Mouse (Mus musculus): Measurements from ENCODE around the gene Syn2. TPM values are rescaled to one million over a fixed set of nuclear protein-coding genes. Genes with fewer than 3 reads are reported as not detected.

Syn2 gene
- polyA plus RNA-seq, 1 experiment from 2014 or later, result 23.0 TPM

DNA sequence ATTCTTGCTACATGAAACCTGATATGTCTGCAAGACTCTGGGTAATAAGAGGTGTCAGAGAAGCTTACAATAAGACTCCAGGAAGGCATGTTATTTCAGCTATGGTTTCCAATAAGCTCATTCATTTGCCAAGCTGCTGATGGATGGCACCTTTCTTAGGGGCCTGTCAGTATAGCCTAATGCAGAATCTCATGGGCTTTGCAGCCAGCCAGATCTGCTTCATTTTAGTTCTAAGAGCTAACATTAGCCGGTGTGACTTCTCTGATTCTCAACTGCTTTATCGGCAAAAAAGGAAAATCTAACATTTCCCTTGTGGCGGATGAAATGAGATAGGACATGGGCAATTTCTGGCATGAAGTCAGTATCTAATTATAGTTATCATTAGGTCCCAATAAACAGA, 7.9 kb upstream of the Syn2 start:
- Histone ChIP-seq H3K36me3 (no peaks in the 10 kb centered on the region), H3K9ac (no peak overlapping the region), H3K4me2 (replicated peaks) (peak overlapping the region; percentile 21; the same call in 1 of the 2 replicates), H3K27ac (0 out of 2 replicates have a peak overlapping the region, but pooled peaks have one; percentile 28), H3K4me3 (no peak overlapping the region), H3K9me3 (no peaks in the 10 kb centered on the region), H3K27me3 (replicated peaks) (no peaks in the 10 kb centered on the region), H3K4me1 (peaks cover 33% of the 10 kb centered on the region)
- WGBS, result 75% methylated on average over 3 of the region's 3 CpGs
- ATAC-seq (ENCODE audit: low FRiP score, low read depth), result no peak

DNA sequence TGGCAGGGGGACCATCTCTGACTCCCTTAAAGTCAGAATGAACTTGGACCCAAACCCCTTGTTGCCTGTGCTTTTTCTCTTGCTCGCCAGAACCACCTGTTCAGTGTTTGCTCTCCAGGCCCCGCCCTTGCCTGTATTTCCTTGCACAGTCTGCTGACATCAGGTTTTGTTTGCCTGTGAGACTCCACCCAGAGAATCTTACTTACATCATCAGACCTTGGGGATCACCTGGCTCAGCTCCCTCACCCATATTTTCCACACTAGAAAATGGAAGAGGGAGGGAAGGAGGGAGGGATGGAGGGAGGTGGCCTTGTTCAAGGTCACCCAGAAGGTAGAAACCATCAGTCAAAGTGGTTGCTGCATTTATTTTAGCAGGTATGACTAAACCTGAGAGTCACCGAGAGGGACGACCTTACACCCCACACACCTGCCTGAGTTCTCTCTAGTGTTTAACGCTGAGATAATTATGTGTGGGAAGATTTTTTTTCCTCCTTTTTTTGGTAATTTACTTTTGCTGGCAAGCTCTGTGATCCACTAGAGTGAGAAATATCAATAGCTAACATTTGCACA, 7.4 kb upstream of the Syn2 start:
- no peak for ATAC-seq (ENCODE audit: low FRiP score, low read depth)
- no peak overlapping the region for H3K27ac ChIP-seq
- 86% methylated on average over 5 of the region's 5 CpGs for WGBS
- no peak overlapping the region for H3K4me3 ChIP-seq
- H3K9ac ChIP-seq, result no peak overlapping the region
- H3K36me3 ChIP-seq, result no peaks in the 10 kb centered on the region
- H3K4me2 ChIP-seq (replicated peaks), result no peak overlapping the region
- H3K4me1 ChIP-seq, result peaks cover 33% of the 10 kb centered on the region
- no peaks in the 10 kb centered on the region for H3K27me3 ChIP-seq (replicated peaks)
- no peaks in the 10 kb centered on the region for H3K9me3 ChIP-seq

DNA sequence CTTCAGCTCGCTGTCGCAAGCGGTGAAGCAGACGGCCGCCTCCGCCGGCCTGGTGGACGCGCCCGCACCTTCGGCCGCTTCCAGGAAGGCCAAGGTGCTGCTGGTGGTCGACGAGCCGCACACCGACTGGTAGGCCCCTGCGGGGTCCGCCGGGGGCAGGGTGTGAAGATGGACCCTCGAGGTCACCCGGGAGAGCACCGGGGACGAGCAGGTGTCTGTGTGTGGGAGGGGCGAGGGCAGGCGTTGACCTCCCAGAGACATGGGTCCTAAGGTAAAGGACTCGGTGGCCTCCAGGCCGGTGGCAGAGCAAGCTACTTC, 589 bp downstream of the Syn2 start:
- Histone ChIP-seq H3K27ac (0 out of 2 replicates have a peak overlapping the region, but pooled peaks have one; percentile 1), H3K9ac (peak overlapping the region; percentile 72), H3K9me3 (no peaks in the 10 kb centered on the region), H3K4me3 (peak overlapping the region; percentile 61), H3K27me3 (replicated peaks) (peaks cover 18% of the 10 kb centered on the region), H3K4me1 (peaks cover 9% of the 10 kb centered on the region; the same call in 1 of the 2 replicates), H3K4me2 (replicated peaks) (peak overlapping the region; percentile 79), H3K36me3 (no peaks in the 10 kb centered on the region)
- WGBS, result 2% methylated on average over 27 of the region's 27 CpGs
- no peak; the same call in 1 of the 2 replicates for ATAC-seq (ENCODE audit: low FRiP score, low read depth)

DNA sequence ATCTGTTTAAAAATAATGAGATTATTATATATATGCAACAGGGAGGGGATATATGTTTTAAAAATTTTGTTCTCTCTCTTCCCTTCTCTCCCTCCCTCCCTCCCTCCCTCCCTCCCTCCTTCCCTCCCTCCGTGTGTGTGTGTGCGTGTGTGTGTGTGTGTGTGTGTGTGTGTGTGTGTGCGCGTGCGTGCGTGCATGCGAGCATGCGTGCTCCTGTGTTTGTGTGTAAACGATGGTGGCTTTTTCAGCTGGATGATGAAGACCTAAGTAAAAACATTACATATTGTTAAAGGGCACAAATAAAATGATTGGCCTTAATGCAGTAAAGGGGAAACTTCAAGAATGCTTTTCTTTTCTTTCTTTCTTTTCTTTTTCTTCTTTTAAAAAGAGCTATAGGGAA, 1.5 kb downstream of the Syn2 start:
- no peak for ATAC-seq (ENCODE audit: low FRiP score, low read depth)
- Histone ChIP-seq H3K9ac (no peak overlapping the region), H3K4me1 (peaks cover 9% of the 10 kb centered on the region; the same call in 1 of the 2 replicates), H3K4me2 (replicated peaks) (peak overlapping the region; percentile 79; the same call in 1 of the 2 replicates), H3K27ac (no peak overlapping the region), H3K27me3 (replicated peaks) (peaks cover 18% of the 10 kb centered on the region), H3K36me3 (no peaks in the 10 kb centered on the region), H3K9me3 (no peaks in the 10 kb centered on the region), H3K4me3 (no peak overlapping the region)
- WGBS, result 88% methylated on average over 4 of the region's 9 CpGs

DNA sequence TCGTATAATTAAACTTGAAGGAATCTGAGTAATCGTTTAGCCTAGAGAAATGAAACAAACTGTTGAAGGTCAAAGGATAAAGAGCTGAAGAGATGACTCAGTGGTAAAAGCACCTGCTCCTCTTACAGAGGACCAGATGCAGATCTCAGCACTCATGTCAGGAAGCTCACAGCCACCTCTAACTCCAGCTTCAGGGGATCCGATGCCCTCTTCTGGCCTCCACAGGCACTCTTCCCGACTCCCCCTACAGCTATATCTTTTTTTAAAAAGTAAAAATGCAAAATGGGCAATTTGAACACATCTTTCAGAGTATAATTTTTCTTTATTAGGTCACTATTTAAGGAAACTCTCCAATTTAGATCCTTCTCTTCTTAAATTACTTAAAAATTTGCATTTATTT, 6.7 kb downstream of the Syn2 start:
- Histone ChIP-seq H3K4me3 (no peak overlapping the region), H3K27ac (no peak overlapping the region), H3K9ac (no peak overlapping the region), H3K4me1 (no peaks in the 10 kb centered on the region), H3K27me3 (replicated peaks) (peaks cover 10% of the 10 kb centered on the region; the same call in 1 of the 2 replicates), H3K9me3 (no peaks in the 10 kb centered on the region), H3K4me2 (replicated peaks) (no peak overlapping the region), H3K36me3 (no peaks in the 10 kb centered on the region)
- no peak for ATAC-seq (ENCODE audit: low FRiP score, low read depth)
- WGBS, result 59% methylated on average over 4 of the region's 4 CpGs

DNA sequence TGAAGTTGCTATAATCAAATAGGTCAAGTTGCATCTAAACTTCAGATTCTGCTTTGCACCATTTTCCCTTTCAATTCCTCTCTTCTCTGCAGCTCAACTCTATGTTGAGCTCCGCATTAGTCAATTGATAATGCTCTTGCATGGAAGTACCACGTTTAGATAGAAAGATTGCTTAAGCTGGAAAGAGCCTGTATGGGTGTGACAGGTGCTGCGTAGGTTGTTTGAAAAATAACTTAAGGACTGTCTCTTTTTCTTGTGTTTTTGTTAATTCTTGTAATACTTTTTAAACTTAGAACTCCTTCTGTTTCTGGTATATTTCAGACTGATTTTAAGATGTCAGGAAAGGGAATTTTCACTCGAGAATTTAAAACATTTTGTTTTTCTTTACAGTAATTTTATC, 26.5 kb downstream of the Syn2 start:
- no peak overlapping the region for H3K9ac ChIP-seq
- ATAC-seq (ENCODE audit: low FRiP score, low read depth), result no peak
- H3K4me1 ChIP-seq, result no peaks in the 10 kb centered on the region
- WGBS, result 73% methylated on average over 4 of the region's 4 CpGs
- H3K4me2 ChIP-seq (replicated peaks), result no peak overlapping the region
- no peak overlapping the region for H3K4me3 ChIP-seq
- H3K9me3 ChIP-seq, result no peaks in the 10 kb centered on the region
- H3K36me3 ChIP-seq, result no peaks in the 10 kb centered on the region
- no peak overlapping the region for H3K27ac ChIP-seq
- H3K27me3 ChIP-seq (replicated peaks), result no peaks in the 10 kb centered on the region

DNA sequence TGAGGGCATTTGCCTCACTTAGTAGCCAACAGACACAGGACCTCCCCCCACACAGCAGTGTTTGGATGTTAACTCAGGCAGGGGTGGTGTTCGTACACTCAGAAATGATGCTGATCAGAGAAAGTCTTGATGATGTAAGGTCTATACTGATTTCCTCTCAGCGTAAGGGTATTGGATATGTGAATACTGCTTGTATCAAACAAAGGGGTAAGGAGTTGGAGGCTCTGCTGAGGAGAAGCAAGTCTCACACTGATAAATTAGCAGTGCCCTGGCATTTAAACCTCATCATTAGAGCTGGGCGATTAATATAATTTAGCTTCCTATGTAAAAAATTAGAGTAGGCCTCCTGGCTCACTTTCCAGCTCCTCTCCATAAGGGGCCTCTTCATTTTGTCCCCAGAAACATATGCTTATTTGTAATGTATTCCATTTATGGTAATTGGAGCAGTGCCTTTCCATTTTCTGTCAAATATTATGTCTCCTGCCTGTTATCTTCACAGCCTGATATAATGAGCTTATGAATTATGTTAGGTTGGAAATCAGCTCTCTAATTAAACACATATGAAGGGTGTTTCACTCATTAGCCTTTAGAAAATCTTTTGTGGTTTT, 31.3 kb downstream of the Syn2 start:
- no peak overlapping the region for H3K9ac ChIP-seq
- no peaks in the 10 kb centered on the region for H3K9me3 ChIP-seq
- H3K27ac ChIP-seq, result no peak overlapping the region
- H3K36me3 ChIP-seq, result no peaks in the 10 kb centered on the region
- ATAC-seq (ENCODE audit: low FRiP score, low read depth), result no peak
- H3K4me1 ChIP-seq, result no peaks in the 10 kb centered on the region
- no peak overlapping the region for H3K4me3 ChIP-seq
- no peaks in the 10 kb centered on the region for H3K27me3 ChIP-seq (replicated peaks)
- H3K4me2 ChIP-seq (replicated peaks), result no peak overlapping the region
- WGBS, result 88% methylated on average over 3 of the region's 3 CpGs

DNA sequence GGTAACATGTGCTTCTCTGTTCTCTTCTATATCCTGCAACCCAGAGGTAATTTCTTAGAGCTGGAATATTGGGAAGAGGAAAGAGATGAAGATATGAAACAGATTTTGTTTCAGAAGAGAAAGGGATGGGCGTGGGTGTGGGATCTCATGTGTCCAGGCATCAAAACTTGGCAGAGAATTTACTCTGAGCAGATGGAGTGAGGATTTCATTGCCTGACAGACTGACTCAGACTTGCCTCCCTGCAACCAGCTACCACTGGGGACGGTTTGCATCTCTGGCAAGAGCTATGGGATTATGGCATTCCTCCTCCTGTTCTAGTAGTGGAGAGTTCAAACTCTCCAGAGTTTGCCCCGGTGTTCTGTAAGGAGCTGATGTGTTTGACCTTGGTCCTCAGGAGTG, 34.2 kb downstream of the Syn2 start:
- Histone ChIP-seq H3K27ac (no peak overlapping the region), H3K4me3 (no peak overlapping the region), H3K4me1 (no peaks in the 10 kb centered on the region), H3K36me3 (no peaks in the 10 kb centered on the region), H3K4me2 (replicated peaks) (no peak overlapping the region), H3K9me3 (no peaks in the 10 kb centered on the region), H3K9ac (no peak overlapping the region), H3K27me3 (replicated peaks) (no peaks in the 10 kb centered on the region)
- WGBS, result 63% methylated on average over 3 of the region's 3 CpGs
- ATAC-seq (ENCODE audit: low FRiP score, low read depth), result no peak

DNA sequence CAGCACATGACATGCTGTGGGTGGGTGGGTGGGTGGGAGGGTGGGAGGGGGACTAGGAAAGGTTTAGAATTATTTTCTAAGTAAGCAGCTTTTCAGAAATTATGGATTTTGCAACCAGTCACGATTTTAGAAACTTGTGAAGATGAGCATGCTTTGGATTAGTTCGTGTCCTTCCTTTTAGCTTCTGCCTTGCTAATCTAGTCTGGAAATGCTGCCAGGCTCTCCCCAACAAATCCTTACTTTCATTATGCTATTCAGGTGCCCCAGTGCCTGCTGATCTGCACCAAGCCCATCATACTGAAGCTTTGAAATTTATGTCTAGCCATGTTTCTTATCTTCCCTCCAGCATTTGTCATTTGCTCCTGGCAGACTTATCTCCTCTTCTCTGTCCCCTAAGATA, 34.8 kb downstream of the Syn2 start:
- Histone ChIP-seq H3K27ac (no peak overlapping the region), H3K4me2 (replicated peaks) (no peak overlapping the region), H3K36me3 (no peaks in the 10 kb centered on the region), H3K27me3 (replicated peaks) (no peaks in the 10 kb centered on the region), H3K9ac (no peak overlapping the region), H3K4me1 (no peaks in the 10 kb centered on the region), H3K4me3 (no peak overlapping the region), H3K9me3 (no peaks in the 10 kb centered on the region)
- no peak for ATAC-seq (ENCODE audit: low FRiP score, low read depth)
- WGBS, result 70% methylated on average over 2 of the region's 2 CpGs

DNA sequence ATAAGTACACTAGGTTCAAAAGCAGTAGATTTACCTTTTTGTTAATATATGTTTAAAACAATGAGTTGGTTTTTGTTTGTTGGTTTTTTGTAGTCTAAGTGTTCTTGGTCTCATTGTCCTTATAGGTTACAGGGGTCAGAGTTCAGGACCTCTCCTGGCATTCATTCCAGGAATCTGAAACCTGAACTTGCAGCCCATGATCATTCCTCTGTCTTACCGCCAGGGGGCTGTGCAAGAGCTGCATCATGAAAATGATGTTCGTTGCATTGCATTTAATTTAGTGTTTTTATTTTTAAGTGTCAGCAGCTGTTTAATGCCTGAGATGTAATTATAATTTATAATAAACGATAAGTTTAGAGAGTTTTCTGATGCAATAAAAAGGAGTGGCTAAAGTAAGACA, 40.1 kb downstream of the Syn2 start:
- H3K27ac ChIP-seq, result no peak overlapping the region
- ATAC-seq (ENCODE audit: low FRiP score, low read depth), result no peak

DNA sequence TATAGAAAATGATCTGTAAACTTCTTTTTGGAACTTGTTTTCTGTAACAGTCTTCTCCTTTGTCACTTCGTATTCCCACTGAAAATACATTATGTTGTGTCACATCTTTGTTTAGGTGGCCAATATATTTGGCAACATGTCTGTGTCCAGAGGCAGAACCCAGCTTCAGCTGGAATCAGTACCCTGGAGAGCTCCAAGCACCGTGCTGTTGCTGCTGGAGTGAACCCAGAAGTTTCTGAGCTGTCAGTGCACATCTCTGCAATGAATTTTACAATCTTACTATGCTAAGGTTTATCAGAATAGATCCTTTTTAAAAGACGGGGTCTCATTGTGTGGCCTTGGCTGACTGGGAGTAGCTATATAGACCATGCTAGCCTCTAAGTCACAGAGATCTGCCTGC, 44.1 kb downstream of the Syn2 start:
- Histone ChIP-seq H3K4me1 (no peaks in the 10 kb centered on the region), H3K4me3 (no peak overlapping the region), H3K27ac (no peak overlapping the region), H3K9ac (no peak overlapping the region), H3K9me3 (no peaks in the 10 kb centered on the region), H3K27me3 (replicated peaks) (no peaks in the 10 kb centered on the region), H3K4me2 (replicated peaks) (no peak overlapping the region), H3K36me3 (no peaks in the 10 kb centered on the region)
- 38% methylated on average over 3 of the region's 3 CpGs for WGBS
- ATAC-seq (ENCODE audit: low FRiP score, low read depth), result no peak

More for the DNA sequence above, 40.1 kb downstream of the Syn2 start:
- Histone ChIP-seq H3K9ac (no peak overlapping the region), H3K4me2 (replicated peaks) (no peak overlapping the region), H3K9me3 (no peaks in the 10 kb centered on the region), H3K36me3 (no peaks in the 10 kb centered on the region), H3K4me1 (no peaks in the 10 kb centered on the region), H3K4me3 (no peak overlapping the region), H3K27me3 (replicated peaks) (no peaks in the 10 kb centered on the region)
- WGBS, result 38% methylated on average over 3 of the region's 3 CpGs

DNA sequence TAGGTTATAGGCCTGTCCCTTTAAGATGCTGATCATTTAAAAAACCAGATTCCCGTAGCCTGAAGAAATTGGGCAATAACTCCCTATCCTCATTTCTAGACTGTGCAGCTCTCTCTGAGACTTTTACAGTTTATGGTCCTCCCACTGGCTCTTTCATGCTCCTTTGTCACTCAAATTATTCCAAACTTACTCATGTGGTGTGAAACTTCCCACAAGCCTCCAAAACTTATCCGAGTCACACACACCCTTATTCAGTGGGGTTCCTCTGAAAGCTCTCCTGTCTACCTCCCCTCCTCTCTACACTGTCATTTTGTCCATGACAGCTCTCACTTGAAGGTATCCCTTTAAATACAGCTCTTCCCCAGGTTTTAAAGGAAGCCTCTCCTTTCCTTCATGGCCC, 46.4 kb downstream of the Syn2 start:
- no peaks in the 10 kb centered on the region for H3K9me3 ChIP-seq
- no peak overlapping the region for H3K27ac ChIP-seq
- no peak for ATAC-seq (ENCODE audit: low FRiP score, low read depth)
- 76% methylated on average over 2 of the region's 2 CpGs for WGBS
- H3K4me2 ChIP-seq (replicated peaks), result no peak overlapping the region
- H3K36me3 ChIP-seq, result no peaks in the 10 kb centered on the region
- no peaks in the 10 kb centered on the region for H3K4me1 ChIP-seq
- H3K9ac ChIP-seq, result no peak overlapping the region
- H3K4me3 ChIP-seq, result no peak overlapping the region
- H3K27me3 ChIP-seq (replicated peaks), result no peaks in the 10 kb centered on the region

DNA sequence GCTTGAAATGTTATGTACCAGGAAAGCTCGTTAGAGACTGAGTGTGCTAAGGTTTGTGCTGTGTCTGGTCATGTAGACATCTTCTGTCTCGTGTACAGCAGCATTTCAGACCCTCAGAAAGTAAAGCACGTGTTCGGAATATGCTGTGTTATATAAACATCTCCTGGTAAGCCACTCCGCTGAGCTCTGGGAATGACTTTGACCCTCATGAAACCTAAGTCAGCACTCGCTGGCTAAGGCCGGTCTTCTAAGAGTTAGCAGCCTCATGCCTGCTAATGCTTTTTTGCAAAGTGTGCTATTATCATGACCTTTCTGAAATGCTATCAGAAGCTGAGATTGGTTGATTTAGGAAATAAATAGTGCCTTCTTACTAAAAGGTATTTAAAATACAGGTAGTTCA, 56.4 kb downstream of the Syn2 start:
- no peak overlapping the region for H3K4me2 ChIP-seq (replicated peaks)
- H3K4me1 ChIP-seq, result no peaks in the 10 kb centered on the region
- ATAC-seq (ENCODE audit: low FRiP score, low read depth), result no peak
- no peak overlapping the region for H3K9ac ChIP-seq
- WGBS, result 82% methylated on average over 7 of the region's 7 CpGs
- no peak overlapping the region for H3K4me3 ChIP-seq
- H3K27ac ChIP-seq, result no peak overlapping the region
- H3K9me3 ChIP-seq, result no peaks in the 10 kb centered on the region
- no peaks in the 10 kb centered on the region for H3K27me3 ChIP-seq (replicated peaks)
- no peaks in the 10 kb centered on the region for H3K36me3 ChIP-seq

All from neural tube, embryonic 12.5 days (tissue).